Mouse (Mus musculus) heart, embryonic 15.5 days (tissue): Measurements from ENCODE around the gene Upk1a. TPM values are rescaled to one million over a fixed set of nuclear protein-coding genes. Genes with fewer than 3 reads are reported as not detected.

Source experiments
- ATAC-seq: fragments of 200-750 bp; cut with Nextera tagmentation; replicated peaks from 2 replicates; pipeline ENCODE4 v1.8.0; 2017; ENCODE audit warnings: low read depth, moderate TSS enrichment; ENCODE audit not compliant: insufficient number of reproducible peaks, insufficient read depth, low FRiP score
- H3K27ac ChIP-seq: fragments of 300-500 bp; sonication (generic); 2 replicates; pipeline ENCODE4 v1.5.1; 2015; ENCODE audit warnings: mild to moderate bottlenecking, inconsistent platforms
- H3K27me3 ChIP-seq: fragments of 300-500 bp; sonication (generic); 2 replicates; pipeline ENCODE4 v1.6.1; 2015; ENCODE audit warnings: inconsistent platforms
- H3K36me3 ChIP-seq: fragments of 300-500 bp; sonication (generic); 2 replicates; pipeline ENCODE4 v1.6.1; 2015; ENCODE audit warnings: mild to moderate bottlenecking, inconsistent platforms
- H3K4me1 ChIP-seq: fragments of 300-500 bp; sonication (generic); replicated peaks from 2 replicates; pipeline ENCODE4 v1.6.1; 2015; ENCODE audit warnings: inconsistent platforms
- H3K4me2 ChIP-seq: fragments of 300-500 bp; sonication (generic); 2 replicates; pipeline ENCODE4 v1.6.1; 2015; ENCODE audit warnings: inconsistent platforms, mild to moderate bottlenecking, moderate library complexity
- H3K4me3 ChIP-seq: fragments of 300-500 bp; sonication (generic); 2 replicates; pipeline ENCODE4 v1.5.1; 2015; ENCODE audit warnings: mild to moderate bottlenecking, inconsistent platforms
- H3K9ac ChIP-seq: fragments of 300-500 bp; sonication (generic); 2 replicates; pipeline ENCODE4 v1.6.1; 2015; ENCODE audit warnings: mild to moderate bottlenecking, inconsistent platforms
- H3K9me3 ChIP-seq: fragments of 300-500 bp; sonication (generic); replicated peaks from 2 replicates; pipeline ENCODE4 v1.6.1; 2016; ENCODE audit warnings: inconsistent platforms
- WGBS: fragments of 180-500 bp; shearing (Covaris S2); methylation state at CpG from one replicate; pipeline ENCODE4 v1.1.7; 2015; ENCODE audit warnings: mixed read lengths; 5-methylcytosine and 5-hydroxymethylcytosine counted together
- microRNA-seq: library from miRNA; unstranded; fragments of <30 nt; microRNA quantifications from one replicate; pipeline ENCODE4, GENCODE M21; 2016
- polyA plus RNA-seq: library from polyadenylated mRNA; unstranded; fragments of >200 nt; fragmentation: Nextera tagmentation; extraction: Ambion mirVana; gene quantifications from 2 replicates; pipeline ENCODE4 v1.2.1, GENCODE M21; 2015

The Upk1a gene
- polyA plus RNA-seq, 1 experiment from 2014 or later: 0.43 TPM

DNA sequence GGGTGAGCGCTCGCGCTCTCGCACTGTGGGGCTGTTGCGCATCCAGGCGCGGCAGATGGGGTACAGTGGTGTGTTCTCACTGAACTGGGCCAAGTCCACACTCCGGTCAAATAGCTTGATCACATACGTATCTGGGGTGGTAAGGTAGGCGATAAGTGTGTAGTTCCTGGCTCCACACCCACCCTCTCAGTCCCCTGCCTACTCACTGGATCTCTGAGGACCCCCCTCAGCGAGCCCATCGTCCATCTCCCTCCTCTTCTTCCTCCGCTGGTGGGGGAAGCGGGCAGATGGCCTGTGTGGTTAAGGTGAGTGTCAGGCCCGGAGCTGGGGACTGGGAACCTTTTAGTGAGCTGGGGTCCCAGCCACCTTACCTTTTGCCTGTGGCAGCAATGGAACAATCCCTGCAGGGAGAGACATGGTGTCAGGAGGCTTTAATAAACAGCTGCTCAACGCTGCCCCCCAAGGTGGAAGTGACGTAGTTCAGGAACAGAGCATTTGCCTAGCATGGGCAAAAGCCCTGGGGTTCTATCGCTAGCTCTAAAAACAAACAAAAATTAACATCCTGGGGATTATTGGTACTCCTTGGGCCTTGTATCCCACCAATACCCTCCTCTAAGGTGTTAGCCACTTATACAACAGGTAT, 55.6 kb downstream of the Upk1a start:
- WGBS: 94% methylated on average over 18 of the region's 18 CpGs
- Histone ChIP-seq H3K36me3 (peaks cover 28% of the 10 kb centered on the region), H3K9ac (no peak overlapping the region), H3K9me3 (no peaks in the 10 kb centered on the region), H3K4me1 (peaks cover 44% of the 10 kb centered on the region), H3K27ac (no peak overlapping the region), H3K4me2 (no peak overlapping the region), H3K27me3 (no peaks in the 10 kb centered on the region), H3K4me3 (no peak overlapping the region)
- no peak for ATAC-seq

DNA sequence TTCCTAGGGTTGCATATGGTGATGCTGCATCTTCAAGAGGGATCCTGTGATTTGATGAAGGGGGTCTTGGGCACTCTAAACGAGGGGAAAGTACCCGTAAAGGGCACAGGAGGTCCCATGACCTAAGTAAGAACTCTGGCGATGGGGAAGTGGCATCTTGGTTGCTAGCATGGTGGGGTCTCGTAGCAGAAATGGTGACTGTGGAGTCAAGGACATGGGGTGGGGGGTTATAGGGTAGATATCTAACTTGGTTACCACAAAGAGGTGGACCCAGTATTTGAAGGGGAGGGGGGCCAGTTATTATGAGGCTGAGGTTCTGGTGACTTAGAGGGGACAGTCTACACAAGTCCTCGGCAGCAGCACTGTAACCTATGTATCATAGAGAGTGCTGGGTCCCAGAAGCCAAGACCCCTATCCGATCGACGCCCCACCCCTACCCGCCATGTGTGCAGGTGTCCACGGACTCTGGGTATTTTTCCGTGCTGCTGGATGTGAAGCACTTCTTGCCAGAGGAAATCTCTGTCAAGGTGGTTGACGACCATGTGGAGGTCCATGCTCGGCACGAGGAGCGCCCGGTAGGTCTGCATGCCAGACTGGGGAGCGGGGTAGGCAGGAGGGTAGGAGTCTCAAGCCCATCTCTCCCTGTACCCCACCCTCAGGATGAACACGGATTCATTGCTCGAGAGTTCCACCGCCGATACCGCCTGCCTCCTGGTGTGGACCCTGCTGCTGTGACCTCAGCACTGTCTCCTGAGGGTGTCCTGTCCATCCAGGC, 58.6 kb downstream of the Upk1a start:
- Histone ChIP-seq H3K27me3 (no peaks in the 10 kb centered on the region), H3K27ac (peak overlapping the region; percentile 99), H3K4me1 (peaks cover 32% of the 10 kb centered on the region), H3K36me3 (peaks cover 29% of the 10 kb centered on the region), H3K4me3 (peak overlapping the region; percentile 80), H3K4me2 (peak overlapping the region; percentile 93), H3K9ac (peak overlapping the region; percentile 78), H3K9me3 (no peaks in the 10 kb centered on the region)
- no peak for ATAC-seq
- 81% methylated on average over 22 of the region's 22 CpGs for WGBS

Small RNA genes lying within 50 kb of the gene (microRNA-seq; reads per million reads assigned to microRNA genes)
- not detected for gene Mir3569

Other genes starting within 250 kb of the Upk1a start
- gene Tyrobp, start 199.1 kb downstream of the Upk1a start, polyA plus RNA-seq: 27.1 and 46.0 TPM in 2 replicates
- gene Hcst, start 193.0 kb downstream of the Upk1a start, polyA plus RNA-seq: 0.98 and 2.7 TPM in 2 replicates
- 0.76 and 1.5 TPM in 2 replicates for gene Nfkbid, start 191.1 kb downstream of the Upk1a start, polyA plus RNA-seq
- gene Aplp1, start 167.3 kb downstream of the Upk1a start, polyA plus RNA-seq: 14.7 and 21.7 TPM in 2 replicates
- 0.16 TPM in 2 replicates for gene Kirrel2, start 155.2 kb downstream of the Upk1a start, polyA plus RNA-seq
- 0.09 and 0.14 TPM in 2 replicates for gene Nphs1, start 154.5 kb downstream of the Upk1a start, polyA plus RNA-seq
- 0.15 and 0.74 TPM in 2 replicates for gene Prodh2, start 119.2 kb downstream of the Upk1a start, polyA plus RNA-seq
- 6.2 and 8.1 TPM in 2 replicates for gene Arhgap33, start 77.8 kb downstream of the Upk1a start, polyA plus RNA-seq
- gene Hspb6, start 60.7 kb downstream of the Upk1a start, polyA plus RNA-seq: 155 and 176 TPM in 2 replicates
- 8.0 and 9.4 TPM in 2 replicates for gene Proser3, start 60.5 kb downstream of the Upk1a start, polyA plus RNA-seq
- gene Lin37, start 53.0 kb downstream of the Upk1a start, polyA plus RNA-seq: 32.7 and 33.1 TPM in 2 replicates
- gene U2af1l4, start 49.5 kb downstream of the Upk1a start, polyA plus RNA-seq: 90.0 and 97.8 TPM in 2 replicates
- gene Gm49396, start 49.5 kb downstream of the Upk1a start, polyA plus RNA-seq: 8.4 and 10.8 TPM in 2 replicates
- 104 and 106 TPM in 2 replicates for gene Psenen, start 49.2 kb downstream of the Upk1a start, polyA plus RNA-seq
- gene Igflr1, start 47.4 kb downstream of the Upk1a start, polyA plus RNA-seq: 3.7 and 4.0 TPM in 2 replicates
- 4.2 and 4.4 TPM in 2 replicates for gene Kmt2b, start 24.1 kb downstream of the Upk1a start, polyA plus RNA-seq
- gene Zbtb32, start 13.9 kb downstream of the Upk1a start, polyA plus RNA-seq: 0.14 and 0.23 TPM in 2 replicates
- gene Cox6b1, start 13.3 kb upstream of the Upk1a start, polyA plus RNA-seq: 1,740 and 2,396 TPM in 2 replicates
- gene Etv2, start 23.0 kb upstream of the Upk1a start, polyA plus RNA-seq: not detected in 2 replicates
- 73.7 and 92.8 TPM in 2 replicates for gene Rbm42, start 37.5 kb upstream of the Upk1a start, polyA plus RNA-seq
- gene Haus5, start 52.1 kb upstream of the Upk1a start, polyA plus RNA-seq: 23.4 and 33.8 TPM in 2 replicates
- gene Pmis2, start 58.8 kb upstream of the Upk1a start, polyA plus RNA-seq: not detected in 2 replicates
- 1.0 and 1.4 TPM in 2 replicates for gene 2200002J24Rik, start 86.1 kb upstream of the Upk1a start, polyA plus RNA-seq
- gene Atp4a, start 99.4 kb upstream of the Upk1a start, polyA plus RNA-seq: 0.37 and 0.62 TPM in 2 replicates
- 167 and 172 TPM in 2 replicates for gene Tmem147, start 116.7 kb upstream of the Upk1a start, polyA plus RNA-seq
- 0.13 TPM in 1 of 2 replicates, not detected in the other for gene Gapdhs, start 130.8 kb upstream of the Upk1a start, polyA plus RNA-seq
- 1.2 and 1.5 TPM in 2 replicates for gene Sbsn, start 138.6 kb upstream of the Upk1a start, polyA plus RNA-seq
- gene Dmkn, start 150.9 kb upstream of the Upk1a start, polyA plus RNA-seq: 2.8 and 3.6 TPM in 2 replicates
- 3.8 and 6.4 TPM in 2 replicates for gene Krtdap, start 175.0 kb upstream of the Upk1a start, polyA plus RNA-seq
- 0.20 and 0.44 TPM in 2 replicates for gene Ffar2, start 210.9 kb upstream of the Upk1a start, polyA plus RNA-seq
- gene Ffar3, start 243.3 kb upstream of the Upk1a start, polyA plus RNA-seq: 0.15 TPM in 1 of 2 replicates, not detected in the other
- not detected in 2 replicates for gene Ffar1, start 248.7 kb upstream of the Upk1a start, polyA plus RNA-seq